Comparison of ENCODE assay signal across 9 mouse cellular contexts in the genomic region with DNA sequence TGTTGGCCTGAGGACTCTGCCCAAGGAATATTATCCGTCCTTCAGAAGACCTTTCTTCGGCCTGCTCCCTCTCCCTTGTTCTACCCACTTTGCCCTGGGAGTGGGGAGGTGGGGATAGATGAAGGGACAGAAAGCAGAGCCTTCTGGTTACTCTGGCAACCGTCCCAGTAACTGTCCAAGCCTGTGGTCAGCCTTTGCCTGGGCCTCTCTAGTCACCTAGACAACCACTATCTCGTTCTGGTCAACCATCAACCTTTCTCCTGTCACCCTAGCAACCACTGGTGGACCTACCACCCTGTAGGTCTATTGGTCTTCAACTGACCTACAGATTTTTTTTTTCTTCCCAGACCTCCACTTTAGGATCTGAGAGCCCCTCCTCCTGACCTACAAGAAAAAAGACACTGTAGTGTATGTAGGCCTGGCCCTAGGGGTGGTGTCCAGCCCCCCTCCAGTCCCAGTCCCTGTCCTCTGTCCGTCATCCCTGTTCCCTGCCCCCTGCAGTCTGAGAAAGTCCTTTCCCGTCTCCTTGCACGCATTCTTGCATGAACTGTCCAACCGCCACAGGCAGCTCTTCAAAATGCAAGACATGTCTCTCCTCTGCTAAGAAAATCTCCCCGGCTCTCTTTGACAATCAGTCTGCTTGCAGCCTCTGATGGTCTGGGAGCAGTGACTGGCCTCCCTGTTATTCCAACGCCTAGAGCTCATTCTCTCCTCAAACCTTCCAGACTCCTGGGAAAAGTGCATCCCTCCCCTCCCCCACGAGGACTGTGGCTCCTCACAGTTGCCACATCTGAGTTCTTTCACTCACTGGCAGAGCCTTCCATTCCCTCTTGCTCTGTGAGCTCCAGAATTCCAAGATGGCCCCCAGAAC. TPM values are rescaled to one million over a fixed set of nuclear protein-coding genes. Genes with fewer than 3 reads are reported as not detected.
DNase-seq lines count a peak whose midpoint lies in the region; ATAC-seq and TF ChIP-seq lines count a peak whose summit lies in the region.
"Had no signal": no experiment of that assay in that cellular context is flagged by ENCODE, and none has a peak within 500 bp of the region (broad histone marks: within the 10 kb centered on the region; RNA-seq: fewer than 3 reads in every experiment).

No protein-coding gene starts in this region.

- no peak for TF ChIP-seq CTCF in heart, adult 2 months (IDR thresholded peaks at IDR 0.05)
- no peak for TF ChIP-seq CTCF in lung, postnatal 0 days (IDR thresholded peaks at IDR 0.05)
- no peak for TF ChIP-seq CTCF in stomach, postnatal 0 days (IDR thresholded peaks at IDR 0.05; ENCODE audit: low read depth)

- DNase-seq in heart, adult 2 months: no peak
- no peak for DNase-seq in heart, adult 18-20 months
- no peak for DNase-seq in lung, postnatal 0 days (ENCODE audit: low spot score)
- DNase-seq in lung, postnatal 4 days: no peak
- no peak for DNase-seq in stomach, postnatal 0 days (ENCODE audit: low spot score)
- no peak for DNase-seq in urinary bladder, postnatal 4 days (ENCODE audit: low spot score in 2 of 2)
- no peak for DNase-seq in right cerebral cortex, postnatal 14 days

- H3K27ac ChIP-seq in heart, adult 2 months: peak overlapping the region; percentile 40
- H3K27ac ChIP-seq in lung, postnatal 0 days (ENCODE audit: low read length): no peak overlapping the region
- H3K27ac ChIP-seq in hindbrain, embryonic 16.5 days (ENCODE audit: low read depth, low read length): peak overlapping the region; percentile 89
- 0 out of 2 replicates have a peak overlapping the region, but pooled peaks have one; percentile 2 for H3K27ac ChIP-seq in stomach, postnatal 0 days (replicated peaks)

- no peaks in the 10 kb centered on the region for H3K9me3 ChIP-seq in lung, postnatal 0 days (ENCODE audit: low read length)
- no peaks in the 10 kb centered on the region for H3K9me3 ChIP-seq in hindbrain, embryonic 16.5 days (ENCODE audit: control insufficient read depth, low read length)
- H3K9me3 ChIP-seq in stomach, postnatal 0 days (ENCODE audit: control insufficient read depth, low read length): no peaks in the 10 kb centered on the region
- H3K9me3 ChIP-seq: megakaryocyte, embryonic 14.5 days had no signal

- H3K36me3 ChIP-seq in heart, adult 2 months (ENCODE audit: control insufficient read depth, insufficient read depth, low read length): no peaks in the 10 kb centered on the region
- no peaks in the 10 kb centered on the region for H3K36me3 ChIP-seq in lung, postnatal 0 days (ENCODE audit: insufficient read depth, low read length)
- no peaks in the 10 kb centered on the region for H3K36me3 ChIP-seq in hindbrain, embryonic 16.5 days (ENCODE audit: control insufficient read depth, insufficient read depth, low read length)
- H3K36me3 ChIP-seq in stomach, postnatal 0 days (ENCODE audit: control insufficient read depth, insufficient read depth, low read length): no peaks in the 10 kb centered on the region

- TF ChIP-seq POLR2A in heart, adult 2 months (IDR thresholded peaks at IDR 0.05; ENCODE audit: insufficient read depth, low read depth, low read length): no peak

- no peak for TF ChIP-seq EP300 in heart, adult 2 months (IDR thresholded peaks at IDR 0.05; ENCODE audit: insufficient read depth, low read depth, low read length)
- TF ChIP-seq EP300 in lung, postnatal 0 days (IDR thresholded peaks at IDR 0.05): no peak
- TF ChIP-seq EP300 in stomach, postnatal 0 days (optimal IDR thresholded peaks at IDR 0.05): no peak

- H3K4me3 ChIP-seq in heart, adult 2 months: no peak overlapping the region
- H3K4me3 ChIP-seq in lung, postnatal 0 days (ENCODE audit: low read depth, low read length): no peak overlapping the region
- H3K4me3 ChIP-seq in hindbrain, embryonic 16.5 days (ENCODE audit: low read length): no peak overlapping the region
- no peak overlapping the region for H3K4me3 ChIP-seq in stomach, postnatal 0 days (ENCODE audit: low read depth, low read length)
- H3K4me3 ChIP-seq: megakaryocyte, embryonic 14.5 days had no signal

- ATAC-seq in lung, postnatal 0 days: peak; percentile 32; the same call in 1 of the 2 replicates
- peak; percentile 90 for ATAC-seq in hindbrain, embryonic 16.5 days
- ATAC-seq in stomach, postnatal 0 days (ENCODE audit: low FRiP score, low TSS enrichment): peak; percentile 12; the same call in 1 of the 2 replicates

- no peaks in the 10 kb centered on the region for H3K79me2 ChIP-seq in heart, adult 2 months (replicated peaks; ENCODE audit: control insufficient read depth, insufficient read depth, low read length)

- no peaks in the 10 kb centered on the region for H3K4me1 ChIP-seq in heart, adult 2 months (ENCODE audit: control insufficient read depth, insufficient read depth, low read length)
- no peaks in the 10 kb centered on the region for H3K4me1 ChIP-seq in lung, postnatal 0 days (ENCODE audit: insufficient read depth, low read depth, low read length)
- peaks cover 14% of the 10 kb centered on the region for H3K4me1 ChIP-seq in hindbrain, embryonic 16.5 days (ENCODE audit: control insufficient read depth, insufficient read depth, low read depth, low read length)
- no peaks in the 10 kb centered on the region for H3K4me1 ChIP-seq in stomach, postnatal 0 days (replicated peaks; ENCODE audit: control insufficient read depth, insufficient read depth)

- 56% methylated on average over 11 of the region's 11 CpGs for WGBS in heart, adult 2 months
- 33% methylated on average over 11 of the region's 11 CpGs for WGBS in lung, postnatal 0 days
- 14% methylated on average over 11 of the region's 11 CpGs for WGBS in hindbrain, embryonic 16.5 days
- 53% methylated on average over 11 of the region's 11 CpGs for WGBS in stomach, postnatal 0 days

- H3K27me3 ChIP-seq in heart, adult 2 months (ENCODE audit: control insufficient read depth, insufficient read depth, low read length): no peaks in the 10 kb centered on the region
- no peaks in the 10 kb centered on the region for H3K27me3 ChIP-seq in lung, postnatal 0 days (replicated peaks; ENCODE audit: insufficient read depth, low read length)
- no peaks in the 10 kb centered on the region for H3K27me3 ChIP-seq in hindbrain, embryonic 16.5 days (replicated peaks; ENCODE audit: control insufficient read depth, insufficient read depth, low read length)
- no peaks in the 10 kb centered on the region for H3K27me3 ChIP-seq in stomach, postnatal 0 days (ENCODE audit: control insufficient read depth, insufficient read depth, low read length)

- intact Hi-C loops in heart, adult 2 months (cut with DNase I): no loop called here

- no peak overlapping the region for H3K9ac ChIP-seq in heart, adult 2 months (ENCODE audit: low read depth, low read length)
- H3K9ac ChIP-seq in lung, postnatal 0 days (replicated peaks; ENCODE audit: low read depth): no peak overlapping the region
- H3K9ac ChIP-seq in hindbrain, embryonic 16.5 days (ENCODE audit: low read depth, low read length): no peak overlapping the region
- no peak overlapping the region for H3K9ac ChIP-seq in stomach, postnatal 0 days (ENCODE audit: low read length)

- no peak overlapping the region for H3K4me2 ChIP-seq in lung, postnatal 0 days (replicated peaks; ENCODE audit: low read depth, low read length)
- H3K4me2 ChIP-seq in hindbrain, embryonic 16.5 days (ENCODE audit: low read length): no peak overlapping the region; the same call in 1 of the 2 replicates
- H3K4me2 ChIP-seq in stomach, postnatal 0 days (replicated peaks; ENCODE audit: low read depth): no peak overlapping the region

RNA-seq across cellular contexts. Expression of a gene that starts 9.5 kb away (rescaled TPM):
- total RNA-seq in heart, adult 2 months (2021): 1 to 10 TPM; 1.1 to 1.3 TPM
- polyA plus RNA-seq in heart, adult 2 months (2012; rRNA removed): 2.6 and 2.9 TPM in 2 replicates
- total RNA-seq in heart, adult 18-20 months (2021): under 1 TPM; 0.69 to 0.74 TPM
- polyA plus RNA-seq in lung, postnatal 0 days (2015; fragmentation: Nextera tagmentation; extraction: Ambion mirVana): 0.23 and 0.36 TPM in 2 replicates
- polyA plus RNA-seq in hindbrain, embryonic 16.5 days (2015; fragmentation: Nextera tagmentation; extraction: Ambion mirVana): 0.29 and 0.40 TPM in 2 replicates
- 45.6 and 48.8 TPM in 2 replicates for polyA plus RNA-seq in stomach, postnatal 0 days (2015; fragmentation: Nextera tagmentation; extraction: Ambion mirVana)

RNA-seq across cellular contexts. Expression of a gene that starts 13.2 kb away (rescaled TPM):
- 10 to 100 TPM; 24.2 to 30.6 TPM for total RNA-seq in heart, adult 2 months (2021)
- 22.5 and 32.1 TPM in 2 replicates for polyA plus RNA-seq in heart, adult 2 months (2012; rRNA removed)
- 10 to 100 TPM; 20.5 to 24.5 TPM for total RNA-seq in heart, adult 18-20 months (2021)
- 8.3 and 9.7 TPM in 2 replicates for polyA plus RNA-seq in lung, postnatal 0 days (2015; fragmentation: Nextera tagmentation; extraction: Ambion mirVana)
- polyA plus RNA-seq in hindbrain, embryonic 16.5 days (2015; fragmentation: Nextera tagmentation; extraction: Ambion mirVana): 7.2 and 8.6 TPM in 2 replicates
- polyA plus RNA-seq in stomach, postnatal 0 days (2015; fragmentation: Nextera tagmentation; extraction: Ambion mirVana): 3.9 and 4.0 TPM in 2 replicates

Comparison
In these comparisons a context has a peak if more than half of its experiments do, and no peak if none do; other contexts are left out.
1. ATAC-seq: peak in every context shown above with its lines; median percentile 90 in hindbrain, embryonic 16.5 days; 32 in lung, postnatal 0 days; 12 in stomach, postnatal 0 days.
2. RNA of a gene that starts 9.5 kb away (polyA plus RNA-seq): 45.6 to 48.8 TPM in stomach, postnatal 0 days; 2.6 to 2.9 TPM in heart, adult 2 months, 0.29 to 0.40 TPM in hindbrain, embryonic 16.5 days and 0.23 to 0.36 TPM in lung, postnatal 0 days; every median in the first group is over 10 times any median in the second.